Mouse (Mus musculus): ENCODE data around the gene Vav3. TPM values are rescaled to one million over a fixed set of nuclear protein-coding genes. Genes with fewer than 3 reads are reported as not detected.

The Vav3 gene
- total RNA-seq, 2 experiments from 2014 or later = 5.7 to 9.1 TPM

- no peak for TF ChIP-seq CTCF (IDR thresholded peaks at IDR 0.05)
- intact Hi-C loops (cut with DNase I) = no loop called here
- Histone ChIP-seq H3K27ac (no peak overlapping the region), H3K4me3 (no peak overlapping the region)
- no peak for DNase-seq (ENCODE audit: extremely low spot score in 1 of 2, low spot score in 2 of 2)
These were observed 282.4 kb downstream of the Vav3 start for GRCm38 (mm10) chr3:109622816-109623215.

- intact Hi-C loops (cut with DNase I) = no loop called here
- Histone ChIP-seq H3K27ac (no peak overlapping the region), H3K4me3 (no peak overlapping the region)
- TF ChIP-seq CTCF (IDR thresholded peaks at IDR 0.05) = no peak
- no peak for DNase-seq (ENCODE audit: extremely low spot score in 1 of 2, low spot score in 2 of 2)
These were observed 283.3 kb downstream of the Vav3 start for GRCm38 (mm10) chr3:109623770-109624169.

DNA sequence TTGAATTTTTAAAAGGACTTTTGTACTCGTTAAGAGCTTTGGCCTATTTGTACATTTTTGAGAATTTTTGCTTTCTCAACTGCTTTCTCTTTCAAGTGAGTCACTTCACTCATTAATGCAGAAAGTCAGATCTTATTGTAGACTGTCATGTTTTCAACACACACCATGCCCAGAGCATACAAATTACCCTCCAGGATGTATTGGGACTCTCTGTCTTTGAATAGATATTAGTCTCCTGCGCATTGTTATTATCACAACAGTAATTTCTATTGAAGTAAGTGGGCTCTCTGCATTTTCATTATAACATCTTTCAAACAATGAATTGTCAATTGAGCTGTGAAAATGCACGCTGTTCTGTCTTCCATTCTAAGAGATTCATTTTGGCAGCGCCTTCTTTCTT lies 295.6 kb downstream of the Vav3 start:
- DNase-seq (ENCODE audit: extremely low spot score in 1 of 2, low spot score in 2 of 2) = no peak
- no peak for TF ChIP-seq CTCF (IDR thresholded peaks at IDR 0.05)
- Histone ChIP-seq H3K4me3 (no peak overlapping the region), H3K27ac (no peak overlapping the region)
- intact Hi-C loops (cut with DNase I) = no loop called here

DNA sequence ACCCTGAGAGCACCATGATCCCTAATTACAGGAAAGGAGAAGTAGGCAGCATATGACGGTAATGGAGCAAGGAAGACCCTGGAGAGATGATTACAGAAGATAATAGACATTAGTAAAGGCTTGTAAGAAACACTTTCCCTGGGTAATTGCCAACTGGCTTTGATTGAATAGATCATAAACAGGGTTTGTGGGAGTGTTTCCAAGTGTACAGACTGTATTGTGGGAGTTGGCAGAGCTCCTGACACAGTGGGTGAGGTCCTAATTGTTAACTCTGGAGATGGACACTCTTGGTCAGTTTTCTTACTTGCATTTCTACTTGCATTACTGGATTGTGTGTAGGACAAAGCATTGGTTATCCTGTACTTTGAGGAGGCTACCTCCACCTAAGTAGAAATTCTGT lies 298.9 kb downstream of the Vav3 start:
- intact Hi-C loops (cut with DNase I) = no loop called here
- no peak overlapping the region for H3K4me3 ChIP-seq
- no peak for TF ChIP-seq CTCF (IDR thresholded peaks at IDR 0.05)
- no peak overlapping the region for H3K27ac ChIP-seq
- no peak for DNase-seq (ENCODE audit: extremely low spot score in 1 of 2, low spot score in 2 of 2)

GRCm38 (mm10) chr3:109640796-109641195 lies 300.3 kb downstream of the Vav3 start:
- no peak overlapping the region for H3K4me3 ChIP-seq
- no peak for TF ChIP-seq CTCF (IDR thresholded peaks at IDR 0.05)
- DNase-seq (ENCODE audit: extremely low spot score in 1 of 2, low spot score in 2 of 2) = no peak
- intact Hi-C loops (cut with DNase I) = no loop called here
- H3K27ac ChIP-seq = no peak overlapping the region

- Histone ChIP-seq H3K4me3 (no peak overlapping the region), H3K27ac (no peak overlapping the region)
- TF ChIP-seq CTCF (IDR thresholded peaks at IDR 0.05) = no peak
- no peak for DNase-seq (ENCODE audit: extremely low spot score in 1 of 2, low spot score in 2 of 2)
- intact Hi-C loops (cut with DNase I) = no loop called here
These were observed 307.8 kb downstream of the Vav3 start for GRCm38 (mm10) chr3:109648242-109648641.

GRCm38 (mm10) chr3:109651479-109651878 lies 311.0 kb downstream of the Vav3 start:
- no peak overlapping the region for H3K27ac ChIP-seq
- H3K4me3 ChIP-seq = no peak overlapping the region
- DNase-seq (ENCODE audit: extremely low spot score in 1 of 2, low spot score in 2 of 2) = no peak
- intact Hi-C loops (cut with DNase I) = no loop called here
- TF ChIP-seq CTCF (IDR thresholded peaks at IDR 0.05) = no peak

- Histone ChIP-seq H3K27ac (no peak overlapping the region), H3K4me3 (no peak overlapping the region)
- intact Hi-C loops (cut with DNase I) = no loop called here
- no peak for DNase-seq (ENCODE audit: extremely low spot score in 1 of 2, low spot score in 2 of 2)
- no peak for TF ChIP-seq CTCF (IDR thresholded peaks at IDR 0.05)
These were observed 312.6 kb downstream of the Vav3 start for GRCm38 (mm10) chr3:109652860-109653631.

GRCm38 (mm10) chr3:109654386-109654785 lies 313.9 kb downstream of the Vav3 start:
- TF ChIP-seq CTCF (IDR thresholded peaks at IDR 0.05) = no peak
- Histone ChIP-seq H3K27ac (no peak overlapping the region), H3K4me3 (no peak overlapping the region)
- DNase-seq (ENCODE audit: extremely low spot score in 1 of 2, low spot score in 2 of 2) = no peak
- intact Hi-C loops (cut with DNase I) = no loop called here

GRCm38 (mm10) chr3:109671716-109672115 lies 331.3 kb downstream of the Vav3 start:
- H3K4me3 ChIP-seq = no peak overlapping the region
- no peak for TF ChIP-seq CTCF (IDR thresholded peaks at IDR 0.05)
- no peak for DNase-seq (ENCODE audit: extremely low spot score in 1 of 2, low spot score in 2 of 2)
- no peak overlapping the region for H3K27ac ChIP-seq
- intact Hi-C loops (cut with DNase I) = no loop called here

DNA sequence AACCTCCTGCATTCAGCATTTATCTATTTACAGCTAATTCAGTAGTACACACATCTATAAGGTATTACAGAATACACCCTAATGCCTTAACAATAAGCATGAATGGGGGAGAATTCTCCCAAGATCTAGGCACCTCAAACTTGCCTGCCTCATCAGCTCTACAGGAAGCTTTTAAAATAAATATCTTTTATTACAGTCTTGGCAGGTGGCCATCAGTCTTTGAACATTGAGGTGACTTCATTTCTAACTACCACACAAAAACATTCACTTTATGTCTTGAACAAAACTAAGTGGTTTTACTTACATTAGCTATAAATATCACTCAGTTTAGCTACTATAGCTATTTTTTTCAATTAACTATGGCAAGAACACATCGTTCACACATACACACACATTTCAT lies 332.5 kb downstream of the Vav3 start:
- intact Hi-C loops (cut with DNase I) = no loop called here
- H3K4me3 ChIP-seq = no peak overlapping the region
- no peak for TF ChIP-seq CTCF (IDR thresholded peaks at IDR 0.05)
- DNase-seq (ENCODE audit: extremely low spot score in 1 of 2, low spot score in 2 of 2) = no peak
- no peak overlapping the region for H3K27ac ChIP-seq

GRCm38 (mm10) chr3:109680281-109680680 lies 339.8 kb downstream of the Vav3 start:
- no peak for TF ChIP-seq CTCF (IDR thresholded peaks at IDR 0.05)
- intact Hi-C loops (cut with DNase I) = loop anchor here (10.0 kb wide), 1 partner anchor 145 kb away; no protein-coding TSS in a partner anchor
- H3K4me3 ChIP-seq = no peak overlapping the region
- DNase-seq (ENCODE audit: extremely low spot score in 1 of 2, low spot score in 2 of 2) = no peak
- H3K27ac ChIP-seq = no peak overlapping the region

GRCm38 (mm10) chr3:109681863-109682262 lies 341.4 kb downstream of the Vav3 start:
- no peak overlapping the region for H3K27ac ChIP-seq

More at GRCm38 (mm10) chr3:109681863-109682262, 341.4 kb downstream of the Vav3 start:
- H3K4me3 ChIP-seq = no peak overlapping the region
- intact Hi-C loops (cut with DNase I) = loop anchor here (10.0 kb wide), 1 partner anchor 147 kb away; no protein-coding TSS in a partner anchor
- DNase-seq (ENCODE audit: extremely low spot score in 1 of 2, low spot score in 2 of 2) = no peak
- no peak for TF ChIP-seq CTCF (IDR thresholded peaks at IDR 0.05)

All from left cerebral cortex, adult 2 months (tissue).